Mouse (Mus musculus) CH12.LX (cell line): ENCODE results near the gene Itk.
"Not testable (repeated sequence)": the region's sequence is repeated elsewhere in the genome, so short reads cannot be mapped to it uniquely, and the experiment has no call there.

Experiments
- CTCF ChIP-seq, 2 experiments: IDR thresholded peaks in 1 of 2; conservative IDR thresholded peaks in 1 of 2; 2 replicates each; pipeline ENCODE4 v1.5.1; 2011 to 2012; ENCODE audit warnings: low read depth in 2 of 2, low read length in 2 of 2, improper control_type of control experiment in 1 of 2, inconsistent platforms in 1 of 2, mild to moderate bottlenecking in 1 of 2, moderate library complexity in 1 of 2
- POLR2A ChIP-seq: IDR thresholded peaks from 2 replicates; pipeline ENCODE4 v1.6.1; 2011; ENCODE audit warnings: low read depth, mild to moderate bottlenecking, improper control_type of control experiment, low read length
- USF1 ChIP-seq: IDR thresholded peaks from 2 replicates; pipeline ENCODE4 v1.6.1; 2014; ENCODE audit warnings: low read depth, mild to moderate bottlenecking, inconsistent platforms, low read length, improper control_type of control experiment

- TF ChIP-seq POLR2A; USF1; CTCF (conservative IDR thresholded peaks at IDR 0.05 in 1 of 2, IDR thresholded peaks at IDR 0.05 in 1 of 2; ENCODE audit: low read depth in 2 of 2, low read length in 2 of 2): not testable (repeated sequence)
These were observed 38.8 kb upstream of the Itk start for GRCm38 (mm10) chr11:46428131-46428530.
